Mouse (Mus musculus) spleen, postnatal 10 days (tissue): ENCODE data around the gene Foxp3.

Experiments
- DNase-seq, 2 experiments: peaks; one replicate each; pipeline ENCODE4 v3.0.0; 2021 to 2022; ENCODE audit warnings: low spot score in 2 of 2

The Foxp3 gene

DNA sequence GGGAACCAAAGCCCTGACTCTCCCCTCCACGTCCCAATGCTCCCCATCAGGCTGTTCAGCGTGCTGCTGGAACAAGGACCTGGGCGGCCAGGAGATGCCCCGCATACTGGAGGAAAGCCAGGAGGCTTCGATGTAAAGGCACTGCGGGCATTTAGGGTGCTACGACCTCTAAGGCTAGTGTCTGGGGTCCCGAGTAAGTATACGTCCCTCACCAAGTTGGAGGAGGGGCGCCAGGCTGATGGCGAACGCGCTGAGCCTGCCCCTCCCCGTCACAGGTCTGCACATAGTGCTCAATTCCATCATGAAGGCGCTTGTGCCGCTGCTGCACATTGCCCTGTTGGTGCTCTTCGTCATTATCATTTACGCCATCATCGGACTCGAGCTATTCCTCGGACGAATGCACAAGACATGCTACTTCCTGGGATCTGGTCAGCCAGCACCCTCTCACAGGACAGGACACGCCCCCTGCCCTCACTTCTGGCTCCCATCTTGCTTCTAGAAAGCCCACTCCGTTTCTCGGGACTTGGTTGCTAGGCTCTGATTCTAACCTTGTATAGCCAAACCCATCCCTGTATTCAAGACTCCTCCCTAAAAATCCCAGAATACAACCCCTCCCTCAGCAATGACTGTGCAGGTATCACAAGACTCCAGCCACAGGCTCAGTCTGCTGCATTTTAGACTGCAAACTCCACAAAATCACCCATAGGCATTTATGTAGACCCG lies 37.3 kb downstream of the Foxp3 start:
- no peak for DNase-seq

DNA sequence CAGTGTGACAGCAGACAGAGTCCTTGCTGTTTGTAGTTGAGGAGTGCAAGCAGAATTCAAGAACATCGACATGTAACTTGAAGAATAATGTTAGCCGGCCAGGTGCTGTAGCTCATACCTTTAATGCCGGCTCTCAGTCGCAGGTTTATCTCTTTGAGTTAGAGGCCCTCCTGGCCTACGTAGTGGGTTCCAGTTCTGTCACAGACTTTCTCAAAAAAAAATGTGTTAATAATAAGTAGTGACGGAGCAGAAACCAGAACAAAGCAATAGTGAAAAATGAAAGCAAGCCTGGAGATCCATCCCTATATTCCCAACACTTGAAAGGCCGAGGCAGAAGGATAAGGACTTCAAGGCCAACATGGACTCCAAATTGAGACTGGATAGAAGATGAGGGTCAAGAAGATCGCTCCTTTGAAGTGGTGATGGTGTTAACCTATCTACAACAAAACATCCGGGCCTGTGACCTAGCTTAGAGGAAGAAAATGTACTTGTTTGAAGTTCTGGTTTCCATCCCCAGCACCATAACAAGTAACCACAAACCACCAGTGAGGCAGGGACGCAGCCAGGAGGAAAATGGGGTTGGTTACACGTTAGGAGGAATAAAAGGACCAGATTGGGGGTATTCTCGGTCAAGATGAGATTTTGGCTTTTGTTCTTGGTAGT lies 44.6 kb downstream of the Foxp3 start:
- DNase-seq, result no peak

DNA sequence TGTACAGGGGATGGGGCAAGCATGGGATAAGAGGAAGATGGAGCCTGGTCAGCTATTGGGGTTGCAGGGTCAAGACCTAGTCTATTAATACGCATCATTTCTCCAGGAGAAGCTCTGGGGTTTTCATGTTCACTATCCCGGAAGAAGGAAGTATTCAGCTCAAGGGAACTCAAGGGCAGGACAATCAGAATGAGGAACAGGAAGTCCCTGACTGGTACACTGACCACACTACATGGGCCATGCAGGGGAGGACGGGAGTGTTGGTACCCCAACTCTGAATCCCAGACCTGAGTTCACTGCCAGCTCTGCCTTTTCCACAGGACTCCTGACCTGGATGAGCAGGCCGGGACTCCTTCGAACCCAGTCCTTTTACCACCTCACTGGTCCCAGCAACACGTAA lies 59.1 kb downstream of the Foxp3 start:
- no peak for DNase-seq

DNA sequence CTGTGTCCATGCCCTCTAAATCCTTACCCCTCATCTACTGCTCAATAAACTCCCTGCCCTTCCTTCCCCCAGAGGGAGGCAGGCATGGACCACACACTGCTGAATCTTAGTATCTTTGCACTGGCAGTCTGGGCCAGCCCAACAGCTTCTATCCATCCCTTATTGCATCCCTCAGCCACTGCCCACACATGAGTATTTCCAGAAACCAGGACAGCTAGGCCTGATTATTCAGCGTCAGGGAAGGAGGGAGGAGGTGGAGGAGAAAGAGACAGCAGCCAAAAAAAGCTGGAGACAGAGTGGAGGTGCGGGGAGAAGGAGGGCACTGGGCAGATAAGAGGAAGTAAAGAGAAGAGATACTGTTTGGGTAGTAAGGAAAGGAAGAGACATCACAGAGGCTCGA lies 61.7 kb downstream of the Foxp3 start:
- no peak for DNase-seq

DNA sequence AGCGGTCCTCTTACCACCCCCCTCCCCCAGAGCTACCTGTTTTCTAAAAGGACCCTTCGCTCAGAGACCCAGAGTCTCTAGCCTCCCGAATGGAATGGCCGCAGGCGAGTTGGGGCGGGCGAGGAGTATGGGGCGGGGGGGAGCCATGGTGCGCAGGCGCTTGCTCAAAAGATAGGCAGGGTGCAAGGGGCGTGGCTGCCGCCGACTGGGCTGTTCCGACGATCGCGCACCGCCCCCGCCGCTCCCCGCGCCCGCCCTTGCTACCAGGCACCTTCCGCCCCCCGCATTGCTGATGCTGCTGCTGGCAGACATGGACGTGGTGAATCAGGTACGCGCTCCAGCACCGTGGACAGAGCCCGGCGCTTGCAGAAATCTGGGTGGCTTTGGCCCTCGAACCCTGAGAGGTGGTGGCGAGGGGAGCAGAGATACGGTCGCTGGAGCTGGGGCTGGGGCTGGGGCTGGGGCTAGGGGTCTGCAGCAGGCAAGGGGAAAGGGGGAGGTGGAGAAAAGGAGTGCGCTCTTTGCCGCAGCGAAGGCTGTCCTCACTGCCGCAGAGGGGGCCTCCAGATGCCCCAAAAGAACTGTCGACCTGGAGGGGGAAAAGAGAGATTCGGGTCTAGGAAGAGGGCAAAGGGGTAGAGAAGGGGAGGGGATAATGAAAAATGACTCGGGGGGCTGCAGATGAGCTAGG lies 65.1 kb downstream of the Foxp3 start, which contains the start of gene Syp:
Syp (plus strand) TSS at position 71 of the 691 bp plus-strand sequence.
- DNase-seq, result peak; percentile 71 to 87

DNA sequence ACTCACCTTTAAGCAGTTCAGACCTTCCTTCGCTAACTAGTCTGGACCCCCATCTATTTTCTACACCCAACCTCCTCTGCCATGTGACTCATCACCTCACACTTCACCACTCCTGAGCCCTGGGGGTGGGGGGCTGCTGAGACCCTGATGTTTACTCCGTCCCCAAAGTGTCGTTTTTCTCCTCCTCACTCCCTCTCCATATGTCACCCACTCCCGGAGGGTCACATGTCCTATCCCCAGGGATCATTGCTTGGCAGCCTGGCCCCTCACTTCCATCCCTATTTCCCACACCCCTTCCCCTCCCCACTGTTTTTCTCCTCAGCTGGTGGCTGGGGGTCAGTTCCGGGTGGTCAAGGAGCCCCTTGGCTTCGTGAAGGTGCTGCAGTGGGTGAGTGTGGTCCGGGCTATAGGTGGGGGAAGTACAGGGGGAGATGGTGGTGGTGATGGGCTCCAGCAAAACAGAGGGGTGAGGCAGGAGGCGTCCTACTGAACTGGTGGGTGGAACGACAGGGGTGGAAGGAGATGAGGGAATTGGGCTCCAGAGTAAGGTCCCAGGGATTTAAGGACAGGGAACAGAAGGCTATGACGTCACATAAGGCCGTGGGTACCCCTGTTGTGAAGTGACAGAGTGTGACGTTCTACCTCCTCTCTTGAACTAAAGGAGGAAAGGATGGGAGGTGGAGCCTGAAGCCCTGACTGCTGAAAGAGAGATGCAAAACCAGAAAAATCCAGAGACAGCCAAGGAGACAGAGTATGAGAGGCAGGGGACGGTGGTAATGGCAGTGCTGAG lies 66.3 kb downstream of the Foxp3 start:
- no peak for DNase-seq

DNA sequence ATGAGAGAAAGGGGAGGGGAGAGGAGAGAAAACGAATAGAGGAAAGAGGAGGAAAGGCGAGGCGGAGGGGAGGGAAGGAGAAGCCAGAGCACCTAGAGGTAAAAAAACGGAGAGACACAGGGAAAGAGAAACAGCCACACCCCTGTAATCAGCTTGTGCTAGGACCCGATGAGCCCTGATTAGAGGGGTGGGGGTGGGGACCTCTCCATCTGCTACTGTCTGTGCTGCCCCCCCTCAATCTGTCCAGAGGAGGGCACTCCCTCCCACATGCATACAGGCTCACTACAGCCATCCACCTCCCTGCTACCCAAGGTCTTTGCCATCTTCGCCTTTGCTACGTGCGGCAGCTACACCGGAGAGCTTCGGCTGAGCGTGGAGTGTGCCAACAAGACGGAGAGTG lies 67.3 kb downstream of the Foxp3 start:
- no peak for DNase-seq
